Mouse (Mus musculus): ENCODE measurements around the gene Dnase1l3. TPM values are rescaled to one million over a fixed set of nuclear protein-coding genes. Genes with fewer than 3 reads are reported as not detected.

Dnase1l3 gene
- polyA plus RNA-seq, 1 experiment from 2014 or later: 2.5 TPM

- Histone ChIP-seq H3K9me3 (ENCODE audit: control insufficient read depth) (no peaks in the 10 kb centered on the region), H3K36me3 (ENCODE audit: control insufficient read depth, insufficient read depth) (no peaks in the 10 kb centered on the region), H3K4me1 (replicated peaks; ENCODE audit: control insufficient read depth, insufficient read depth, low read length) (no peaks in the 10 kb centered on the region), H3K4me3 (ENCODE audit: low read depth, low read length) (no peak overlapping the region), H3K27me3 (replicated peaks; ENCODE audit: control insufficient read depth, insufficient read depth, low read length) (no peaks in the 10 kb centered on the region), H3K27ac (ENCODE audit: low read depth, low read length) (no peak overlapping the region), H3K4me2 (replicated peaks; ENCODE audit: low read depth) (no peak overlapping the region), H3K9ac (ENCODE audit: low read depth, low read length) (no peak overlapping the region)
- TF ChIP-seq CTCF (IDR thresholded peaks at IDR 0.05; ENCODE audit: low read depth): no peak
- ATAC-seq: no peak
- 83% methylated on average over 6 of the region's 6 CpGs for WGBS
Observed at GRCm38 (mm10) chr14:7975177-7975576, 19.2 kb downstream of the Dnase1l3 start.

GRCm38 (mm10) chr14:7974643-7975042 lies 19.7 kb downstream of the Dnase1l3 start:
- no peaks in the 10 kb centered on the region for H3K36me3 ChIP-seq (ENCODE audit: control insufficient read depth, insufficient read depth)
- H3K27me3 ChIP-seq (replicated peaks; ENCODE audit: control insufficient read depth, insufficient read depth, low read length): no peaks in the 10 kb centered on the region
- no peak overlapping the region for H3K4me2 ChIP-seq (replicated peaks; ENCODE audit: low read depth)
- no peak overlapping the region for H3K4me3 ChIP-seq (ENCODE audit: low read depth, low read length)
- no peak for TF ChIP-seq CTCF (IDR thresholded peaks at IDR 0.05; ENCODE audit: low read depth)
- WGBS: 90% methylated on average over 1 of the region's 1 CpGs
- H3K27ac ChIP-seq (ENCODE audit: low read depth, low read length): no peak overlapping the region
- H3K9me3 ChIP-seq (ENCODE audit: control insufficient read depth): no peaks in the 10 kb centered on the region
- H3K4me1 ChIP-seq (replicated peaks; ENCODE audit: control insufficient read depth, insufficient read depth, low read length): no peaks in the 10 kb centered on the region
- H3K9ac ChIP-seq (ENCODE audit: low read depth, low read length): no peak overlapping the region
- ATAC-seq: no peak

- H3K9me3 ChIP-seq (ENCODE audit: control insufficient read depth): no peaks in the 10 kb centered on the region
- no peaks in the 10 kb centered on the region for H3K4me1 ChIP-seq (replicated peaks; ENCODE audit: control insufficient read depth, insufficient read depth, low read length)
- no peaks in the 10 kb centered on the region for H3K36me3 ChIP-seq (ENCODE audit: control insufficient read depth, insufficient read depth)
- no peak overlapping the region for H3K27ac ChIP-seq (ENCODE audit: low read depth, low read length)
- no peak overlapping the region for H3K4me3 ChIP-seq (ENCODE audit: low read depth, low read length)
- no peaks in the 10 kb centered on the region for H3K27me3 ChIP-seq (replicated peaks; ENCODE audit: control insufficient read depth, insufficient read depth, low read length)
- ATAC-seq: no peak
- H3K4me2 ChIP-seq (replicated peaks; ENCODE audit: low read depth): no peak overlapping the region
- no peak for TF ChIP-seq CTCF (IDR thresholded peaks at IDR 0.05; ENCODE audit: low read depth)
- H3K9ac ChIP-seq (ENCODE audit: low read depth, low read length): no peak overlapping the region
- 57% methylated on average over 10 of the region's 10 CpGs for WGBS
Observed at GRCm38 (mm10) chr14:7971889-7972493, 22.4 kb downstream of the Dnase1l3 start.

- no peak overlapping the region for H3K27ac ChIP-seq (ENCODE audit: low read depth, low read length)
- H3K9me3 ChIP-seq (ENCODE audit: control insufficient read depth): no peaks in the 10 kb centered on the region
- no peak overlapping the region for H3K4me3 ChIP-seq (ENCODE audit: low read depth, low read length)
- no peaks in the 10 kb centered on the region for H3K4me1 ChIP-seq (replicated peaks; ENCODE audit: control insufficient read depth, insufficient read depth, low read length)
- no peak overlapping the region for H3K9ac ChIP-seq (ENCODE audit: low read depth, low read length)
- 50% methylated on average over 11 of the region's 11 CpGs for WGBS
- no peaks in the 10 kb centered on the region for H3K27me3 ChIP-seq (replicated peaks; ENCODE audit: control insufficient read depth, insufficient read depth, low read length)
- ATAC-seq: peak; percentile 55
- no peak overlapping the region for H3K4me2 ChIP-seq (replicated peaks; ENCODE audit: low read depth)
- TF ChIP-seq CTCF (IDR thresholded peaks at IDR 0.05; ENCODE audit: low read depth): peak; percentile 94
- H3K36me3 ChIP-seq (ENCODE audit: control insufficient read depth, insufficient read depth): no peaks in the 10 kb centered on the region
Observed at GRCm38 (mm10) chr14:7964219-7964889, 30.0 kb downstream of the Dnase1l3 start.

- Histone ChIP-seq H3K4me2 (replicated peaks; ENCODE audit: low read depth) (no peak overlapping the region), H3K27me3 (replicated peaks; ENCODE audit: control insufficient read depth, insufficient read depth, low read length) (no peaks in the 10 kb centered on the region), H3K36me3 (ENCODE audit: control insufficient read depth, insufficient read depth) (no peaks in the 10 kb centered on the region), H3K9ac (ENCODE audit: low read depth, low read length) (no peak overlapping the region), H3K4me1 (replicated peaks; ENCODE audit: control insufficient read depth, insufficient read depth, low read length) (no peaks in the 10 kb centered on the region), H3K9me3 (ENCODE audit: control insufficient read depth) (no peaks in the 10 kb centered on the region), H3K4me3 (ENCODE audit: low read depth, low read length) (no peak overlapping the region), H3K27ac (ENCODE audit: low read depth, low read length) (no peak overlapping the region)
- no peak for TF ChIP-seq CTCF (IDR thresholded peaks at IDR 0.05; ENCODE audit: low read depth)
- 0 out of 2 replicates have a peak, but pooled peaks have one; percentile 18 for ATAC-seq
- WGBS: 36% methylated on average over 7 of the region's 7 CpGs
Observed at GRCm38 (mm10) chr14:7963160-7963559, 31.2 kb downstream of the Dnase1l3 start.

- H3K27ac ChIP-seq (ENCODE audit: low read depth, low read length): no peak overlapping the region
- no peak overlapping the region for H3K9ac ChIP-seq (ENCODE audit: low read depth, low read length)
- WGBS: 89% methylated on average over 2 of the region's 2 CpGs
- no peak for ATAC-seq
- no peak for TF ChIP-seq CTCF (IDR thresholded peaks at IDR 0.05; ENCODE audit: low read depth)
- no peaks in the 10 kb centered on the region for H3K27me3 ChIP-seq (replicated peaks; ENCODE audit: control insufficient read depth, insufficient read depth, low read length)
- no peaks in the 10 kb centered on the region for H3K4me1 ChIP-seq (replicated peaks; ENCODE audit: control insufficient read depth, insufficient read depth, low read length)
- H3K36me3 ChIP-seq (ENCODE audit: control insufficient read depth, insufficient read depth): no peaks in the 10 kb centered on the region
- no peak overlapping the region for H3K4me2 ChIP-seq (replicated peaks; ENCODE audit: low read depth)
- H3K4me3 ChIP-seq (ENCODE audit: low read depth, low read length): no peak overlapping the region
- no peaks in the 10 kb centered on the region for H3K9me3 ChIP-seq (ENCODE audit: control insufficient read depth)
Observed at GRCm38 (mm10) chr14:7962626-7963025, 31.7 kb downstream of the Dnase1l3 start.
